Mouse (Mus musculus): ENCODE data around the gene Gdf11.
A peak's percentile ranks its signal among the peaks of the same experiment; 100 is the strongest.

Gene Gdf11

DNA sequence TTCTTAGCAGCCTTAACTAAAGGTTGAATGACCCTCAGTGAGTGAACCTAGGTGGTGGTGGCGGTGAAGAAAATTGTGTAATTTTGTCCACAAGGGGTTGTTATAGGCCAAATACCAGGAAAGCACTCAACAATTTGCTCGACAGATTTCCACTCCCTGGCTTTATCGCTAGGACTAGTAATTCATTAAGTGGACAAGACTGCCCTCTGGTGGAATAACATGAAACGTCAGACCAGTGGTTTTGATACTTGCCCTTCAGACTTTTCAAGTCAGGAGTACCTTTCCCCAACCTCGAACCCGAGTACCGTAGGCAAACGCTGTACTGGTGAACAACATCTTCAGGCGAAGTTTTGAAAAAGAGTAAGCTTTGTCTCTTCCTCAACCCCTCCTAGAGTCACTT lies 3.9 kb upstream of the Gdf11 start:
- DNase-seq (ENCODE audit: low spot score in 2 of 2) = peak; percentile 65 to 82

DNA sequence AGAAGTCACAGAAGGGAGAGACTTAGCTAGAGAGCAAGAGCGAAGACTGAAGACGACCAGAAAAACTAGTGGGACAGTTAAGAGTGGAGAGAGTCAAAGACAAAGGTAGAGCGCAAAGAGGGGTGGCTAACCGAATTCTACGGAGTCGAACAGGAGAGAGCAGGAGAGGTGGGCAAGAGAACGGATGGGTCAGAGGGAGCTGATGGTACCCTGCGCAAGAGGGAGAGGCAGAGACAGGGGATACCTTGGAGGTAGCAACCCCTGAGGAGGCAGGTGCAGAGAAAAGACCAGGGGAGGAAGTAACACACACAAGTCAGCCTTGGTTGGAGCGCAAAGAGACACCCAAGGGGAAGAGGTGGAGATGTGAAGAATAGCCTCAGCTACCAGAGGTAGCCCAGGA lies 728 bp upstream of the Gdf11 start:
- DNase-seq (ENCODE audit: low spot score in 2 of 2) = no peak

DNA sequence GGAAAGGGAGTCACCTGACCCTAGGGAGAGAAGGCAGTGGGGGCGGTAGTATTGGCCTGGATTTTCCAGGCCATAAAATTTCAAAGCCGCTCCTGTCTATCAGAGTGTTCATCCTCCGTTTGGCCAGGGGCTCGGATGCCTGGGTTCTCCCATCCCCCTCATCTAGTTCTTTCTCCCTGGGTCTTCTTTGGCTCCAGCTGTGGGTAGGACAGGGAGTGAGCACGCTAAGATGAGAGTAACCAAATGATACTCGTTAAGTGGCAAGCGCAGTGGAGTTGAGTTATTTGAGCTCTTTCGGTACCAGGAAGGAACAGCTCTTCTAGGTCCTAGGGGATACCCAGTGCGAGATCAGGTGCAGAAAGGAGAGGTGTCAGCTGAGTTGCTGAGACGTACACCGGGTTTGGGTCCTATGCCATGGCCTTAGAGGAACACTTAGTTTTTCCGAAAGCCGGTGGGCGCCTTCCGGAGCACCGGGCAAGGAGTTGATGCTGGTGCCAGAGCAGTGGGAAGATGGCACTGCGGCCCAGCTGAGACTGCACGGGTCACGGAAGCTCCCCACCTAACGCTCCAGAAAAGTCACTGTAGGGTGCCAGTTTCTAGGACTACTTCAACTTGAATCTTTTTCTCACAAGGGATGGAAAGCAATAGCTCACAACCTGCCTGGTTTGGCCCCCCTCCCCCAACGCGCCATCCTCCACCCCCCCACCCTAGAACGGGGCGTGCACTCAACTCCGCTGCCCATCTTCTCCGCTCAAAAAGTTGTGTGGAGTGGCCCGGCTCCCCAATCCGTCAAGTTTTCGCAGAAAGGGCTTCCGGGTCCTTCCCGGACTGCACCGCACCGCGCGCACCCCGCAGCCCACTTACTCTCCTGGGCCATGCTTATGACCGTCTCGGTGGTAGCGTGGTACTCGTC lies 879 bp downstream of the Gdf11 start:
- no peak for DNase-seq (ENCODE audit: low spot score in 2 of 2)

DNA sequence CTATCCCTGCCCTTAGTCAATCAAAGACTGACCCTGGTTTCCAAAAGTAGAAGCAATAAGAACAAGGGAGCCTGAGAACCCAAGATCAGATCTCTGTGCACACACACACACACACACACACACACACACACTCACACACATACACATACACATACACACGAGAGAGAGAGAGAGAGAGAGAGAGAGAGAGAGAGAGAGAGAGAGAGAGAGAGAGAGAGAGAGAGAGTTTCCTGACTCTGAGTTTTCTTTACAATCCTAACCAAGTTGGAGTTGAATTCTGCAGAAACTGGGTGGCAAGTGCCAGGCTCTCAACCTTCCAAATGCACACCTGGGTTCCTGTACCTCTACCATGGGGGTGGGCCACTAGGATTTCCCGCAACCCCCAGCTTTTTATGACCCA lies 1.7 kb downstream of the Gdf11 start:
- DNase-seq (ENCODE audit: low spot score in 2 of 2) = no peak

DNA sequence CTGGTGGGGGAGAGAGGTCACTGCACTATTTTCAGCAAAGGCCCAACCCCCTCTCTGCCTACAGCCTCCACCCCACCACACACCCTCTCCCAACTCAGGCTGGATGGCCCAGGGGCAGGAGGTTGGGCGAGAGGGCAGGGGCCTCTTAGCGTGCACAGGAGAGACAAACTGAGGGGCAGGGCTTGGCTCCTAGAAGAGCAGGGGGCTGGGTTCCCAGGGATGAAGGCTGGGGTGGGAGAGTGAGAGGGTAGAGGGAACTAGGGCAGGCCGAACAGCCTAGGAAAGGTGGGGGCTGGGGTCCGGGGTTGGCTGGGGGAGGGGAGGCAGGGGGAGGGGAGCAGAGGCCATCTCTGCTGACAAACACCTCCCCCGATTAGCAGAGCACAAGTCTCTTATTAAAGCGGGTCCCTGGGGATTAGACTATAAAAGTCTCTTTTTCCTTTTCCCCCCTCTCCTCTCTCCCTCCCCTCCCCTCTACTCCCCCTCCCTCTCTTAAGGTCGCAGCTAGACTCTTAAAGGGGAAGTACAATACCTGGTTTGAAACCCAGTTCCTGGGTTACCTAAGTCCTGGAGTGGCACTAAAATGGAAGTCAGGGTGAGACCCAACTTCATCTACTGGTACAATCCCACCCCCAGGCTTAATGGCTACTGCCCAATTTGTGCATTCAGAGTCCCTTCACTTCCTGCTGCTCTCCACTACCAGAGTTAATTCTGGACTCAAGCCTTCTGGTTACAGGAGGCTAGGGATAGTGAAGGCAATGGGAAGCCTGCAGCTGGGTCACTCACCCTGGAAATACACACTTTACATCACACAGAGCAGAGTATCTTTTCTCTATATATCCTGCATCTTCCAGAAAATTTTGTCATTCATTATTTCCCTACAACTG lies 2.3 kb downstream of the Gdf11 start:
- DNase-seq (ENCODE audit: low spot score in 2 of 2) = no peak

DNA sequence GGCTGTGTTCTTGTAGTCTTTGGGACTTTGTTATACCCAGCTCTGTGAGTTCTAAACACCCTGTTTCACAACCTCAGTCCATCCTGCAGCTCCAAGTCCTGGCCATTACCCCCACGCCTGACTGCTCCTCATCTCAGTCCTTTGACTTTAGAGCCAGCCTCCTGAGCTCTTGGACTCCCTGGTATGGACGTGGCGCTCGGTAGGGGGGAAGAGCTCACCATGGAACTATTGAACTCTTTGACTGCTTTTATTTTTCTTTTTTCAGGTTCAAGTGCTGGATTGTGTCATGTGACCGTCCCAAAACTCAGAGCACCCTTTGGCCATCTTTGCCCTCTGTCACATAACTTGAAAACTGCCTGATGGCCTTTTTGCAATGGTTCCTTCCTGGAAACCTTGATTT lies 9.5 kb downstream of the Gdf11 start:
- no peak for DNase-seq (ENCODE audit: low spot score in 2 of 2)

DNA sequence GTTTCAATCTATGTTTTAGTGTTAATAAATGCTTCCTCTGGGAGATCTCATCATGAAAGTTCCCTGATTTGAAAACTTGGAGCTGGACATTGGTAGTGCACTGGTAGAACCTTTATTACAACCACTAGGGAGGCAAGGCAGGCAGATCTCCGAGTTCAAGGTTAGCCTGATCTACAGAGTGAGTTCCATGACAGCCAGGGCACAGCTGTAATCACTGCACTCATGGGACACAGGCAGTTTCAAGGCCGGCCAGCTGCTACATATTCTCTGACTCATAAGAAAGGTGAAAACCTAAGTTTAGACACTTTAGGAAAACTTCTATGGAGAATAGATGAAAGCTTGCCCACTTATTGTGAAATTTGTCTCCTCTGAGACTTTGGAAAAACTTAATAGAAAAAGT lies 12.7 kb downstream of the Gdf11 start:
- DNase-seq (ENCODE audit: low spot score in 2 of 2) = no peak

DNA sequence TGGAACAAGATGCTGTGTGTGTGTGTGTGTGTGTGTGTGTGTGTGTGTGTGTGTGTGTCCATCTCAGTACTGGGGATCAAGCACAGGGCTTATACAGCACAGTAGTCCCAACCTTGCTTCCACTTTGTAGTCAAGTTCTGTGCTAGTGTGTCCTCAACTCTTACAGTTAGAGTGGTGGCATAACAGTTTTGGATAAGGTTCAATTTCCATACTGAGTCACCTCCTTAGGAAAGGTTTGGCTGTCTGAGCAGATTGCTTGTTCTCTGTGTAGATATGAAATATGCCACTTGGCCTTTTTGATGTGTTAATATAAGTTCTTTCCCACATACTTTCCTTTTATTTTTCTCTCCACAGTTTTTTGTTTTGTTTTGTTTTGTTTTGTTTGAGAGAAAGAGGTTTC lies 13.2 kb downstream of the Gdf11 start:
- DNase-seq (ENCODE audit: low spot score in 2 of 2) = no peak

DNA sequence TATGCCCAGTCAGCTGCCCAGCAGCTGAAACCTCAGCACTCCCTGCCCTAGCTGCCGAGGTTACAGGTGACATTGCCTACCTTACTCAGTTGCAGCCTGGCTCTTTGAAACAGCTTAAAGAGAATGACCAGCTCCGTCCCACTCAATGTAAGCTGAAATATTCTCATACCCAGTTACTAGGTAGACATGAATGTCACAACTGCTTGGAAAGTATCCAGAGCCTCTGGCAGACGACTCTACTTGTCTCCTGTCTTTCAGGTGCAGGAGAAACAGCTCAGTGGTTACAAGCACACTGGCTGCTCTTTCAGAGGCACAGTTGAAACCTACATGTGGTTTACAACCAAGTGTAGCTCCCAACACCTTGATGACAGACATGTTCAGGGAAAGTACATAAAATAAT lies 21.2 kb downstream of the Gdf11 start:
- no peak for DNase-seq (ENCODE audit: low spot score in 2 of 2)

DNA sequence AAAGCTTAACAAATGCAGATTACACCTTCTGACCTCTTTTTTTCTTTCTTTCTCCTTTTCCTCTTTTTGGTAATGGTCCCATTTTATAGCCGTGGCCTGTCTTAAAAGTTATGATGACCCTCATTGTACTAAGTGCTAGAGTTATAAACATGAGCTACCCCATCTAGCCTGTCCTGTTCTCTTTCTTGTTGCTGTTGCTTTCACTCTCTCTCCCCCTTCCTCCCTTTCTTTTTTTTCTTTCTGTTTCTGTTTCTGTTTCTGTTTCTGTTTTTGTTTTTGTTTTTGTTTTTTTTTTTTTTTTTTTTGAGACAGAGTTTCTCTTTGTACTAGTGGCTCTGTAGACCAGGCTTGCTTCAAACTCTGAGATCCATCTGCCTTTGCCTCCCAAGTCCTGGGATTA lies 25.0 kb downstream of the Gdf11 start:
- DNase-seq (ENCODE audit: low spot score in 2 of 2) = no peak

DNA sequence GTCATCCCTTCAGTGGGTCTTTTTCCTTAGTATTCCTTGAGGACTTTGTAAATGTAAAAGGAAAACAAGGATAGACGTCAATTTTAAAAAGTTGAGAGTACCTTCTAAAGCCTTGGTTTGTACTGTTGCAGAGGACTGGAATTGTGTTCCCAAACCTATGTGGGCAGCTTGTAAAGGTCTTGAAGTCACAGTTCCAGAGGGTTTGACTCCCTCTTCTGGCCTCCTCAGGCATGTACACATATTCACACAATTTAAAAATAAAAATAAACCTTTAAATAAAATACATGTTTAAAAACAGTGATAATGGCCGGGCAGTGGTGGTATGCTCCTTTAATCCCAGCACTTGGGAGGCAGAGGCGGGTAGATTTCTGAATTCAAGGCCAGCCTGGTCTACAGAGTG lies 25.5 kb downstream of the Gdf11 start:
- no peak for DNase-seq (ENCODE audit: low spot score in 2 of 2)

DNA sequence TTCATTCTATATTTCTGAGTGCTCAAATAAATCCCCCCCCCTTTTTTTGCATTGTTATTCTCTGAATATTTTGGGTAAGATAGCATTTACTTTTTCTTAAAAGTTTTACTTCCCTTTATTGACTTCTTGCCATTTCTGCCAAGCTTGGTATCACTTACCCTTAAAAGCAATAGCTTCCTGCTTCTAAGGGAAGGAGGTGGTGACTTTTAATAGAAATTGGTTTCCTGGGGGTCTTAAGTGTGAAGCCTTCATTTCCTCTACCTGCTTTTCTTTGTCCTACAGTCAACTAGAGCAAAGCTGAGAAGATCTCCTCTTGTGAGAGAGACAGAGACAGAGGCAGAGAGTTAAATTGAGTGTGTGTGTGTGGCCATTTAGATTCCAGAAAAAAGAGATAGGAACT lies 30.3 kb downstream of the Gdf11 start:
- DNase-seq (ENCODE audit: low spot score in 2 of 2) = no peak

DNA sequence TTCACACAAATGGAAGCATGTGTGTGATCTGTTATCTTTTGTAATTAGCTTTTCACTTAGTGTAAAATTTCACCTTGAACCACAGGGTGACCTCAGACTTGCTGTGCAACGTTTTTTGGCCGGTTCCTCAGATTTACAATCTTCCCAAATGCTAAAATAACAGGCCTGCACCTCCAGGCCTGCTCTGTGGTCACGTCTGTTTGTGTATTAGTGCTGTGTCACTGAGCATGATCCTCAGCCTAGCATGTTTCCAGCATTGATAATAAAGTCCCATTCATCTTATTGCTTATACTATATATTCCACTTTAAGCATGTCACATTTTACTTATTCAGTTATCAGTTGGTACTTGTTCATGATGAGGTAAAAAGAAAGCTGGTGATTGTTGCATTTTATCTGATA lies 41.2 kb downstream of the Gdf11 start:
- DNase-seq (ENCODE audit: low spot score in 2 of 2) = no peak

DNA sequence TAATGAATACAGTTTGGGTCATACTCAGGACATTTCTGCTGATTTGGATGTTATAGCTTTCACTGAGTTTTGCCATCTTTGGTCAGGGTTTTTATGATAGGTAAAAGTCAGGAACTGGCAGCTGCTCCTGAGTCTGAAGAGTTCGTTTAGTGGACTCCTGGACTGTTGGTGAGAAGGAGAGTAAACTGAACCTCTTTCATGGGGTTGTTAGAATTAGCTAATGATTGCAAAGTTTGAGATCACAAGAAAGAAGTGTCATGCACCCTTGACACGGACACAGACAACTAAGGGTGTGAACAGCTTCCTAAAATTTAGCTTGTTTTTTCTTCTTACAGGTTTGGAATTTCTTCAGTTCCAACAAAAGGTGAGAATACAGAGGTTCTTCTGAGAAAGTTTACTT lies 43.1 kb downstream of the Gdf11 start:
- no peak for DNase-seq (ENCODE audit: low spot score in 2 of 2)

DNA sequence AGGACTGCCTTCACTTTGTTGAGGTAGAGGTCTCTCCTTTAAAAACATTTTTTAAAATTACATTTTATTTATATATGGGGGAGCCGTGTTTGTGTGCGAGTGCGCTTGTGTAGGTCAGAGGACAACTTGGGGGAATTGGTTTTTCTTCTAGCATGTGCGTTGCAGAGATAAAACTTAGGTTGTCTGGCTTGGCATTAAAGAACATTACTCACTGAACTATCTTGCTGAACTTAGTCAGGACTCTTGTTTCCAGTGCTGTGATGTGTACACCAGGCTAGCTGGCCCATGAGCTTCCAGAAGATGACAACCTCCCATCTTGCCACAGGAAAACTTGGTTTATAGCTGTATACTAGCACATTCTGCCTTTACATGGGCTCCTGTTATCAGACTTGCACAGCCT lies 44.9 kb downstream of the Gdf11 start:
- DNase-seq (ENCODE audit: low spot score in 2 of 2) = no peak

DNA sequence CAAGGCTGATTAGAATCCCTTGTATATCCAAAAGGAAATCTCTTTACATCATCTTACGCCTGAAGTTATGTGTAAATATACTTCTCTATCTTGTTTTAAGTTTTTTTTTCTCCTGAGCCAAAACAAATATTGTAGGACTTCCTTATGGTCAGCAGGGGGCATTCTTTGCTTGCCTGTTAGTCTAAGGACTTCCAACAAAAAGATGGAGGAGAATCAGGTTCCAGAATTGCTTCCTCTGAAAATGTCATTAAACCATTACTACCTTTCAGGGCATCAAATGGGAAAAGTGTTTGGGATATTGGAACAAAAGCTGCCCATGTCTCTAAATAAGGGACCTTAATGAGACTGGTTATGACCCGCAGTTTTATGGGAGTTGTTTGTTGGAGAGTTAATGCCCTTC lies 46.0 kb downstream of the Gdf11 start:
- no peak for DNase-seq (ENCODE audit: low spot score in 2 of 2)

DNA sequence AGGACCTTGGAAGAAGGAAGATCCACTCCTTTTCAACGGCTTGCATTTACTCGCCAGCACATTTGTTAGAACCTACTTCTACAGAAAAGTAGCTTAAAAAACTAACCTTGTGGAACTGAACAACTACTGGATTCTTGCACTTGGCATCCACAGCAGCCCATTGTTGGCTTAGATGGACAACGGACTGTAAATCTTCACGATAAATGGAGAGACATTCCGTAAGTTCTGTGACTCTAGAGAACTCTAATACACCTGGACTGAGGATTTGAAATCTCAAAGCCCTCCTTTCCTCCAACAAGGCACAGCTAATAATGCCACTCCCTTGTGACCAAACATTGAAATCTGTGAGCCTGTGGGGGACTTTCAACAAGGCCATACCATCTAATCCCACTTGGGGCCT lies 48.3 kb downstream of the Gdf11 start:
- no peak for DNase-seq (ENCODE audit: low spot score in 2 of 2)

DNA sequence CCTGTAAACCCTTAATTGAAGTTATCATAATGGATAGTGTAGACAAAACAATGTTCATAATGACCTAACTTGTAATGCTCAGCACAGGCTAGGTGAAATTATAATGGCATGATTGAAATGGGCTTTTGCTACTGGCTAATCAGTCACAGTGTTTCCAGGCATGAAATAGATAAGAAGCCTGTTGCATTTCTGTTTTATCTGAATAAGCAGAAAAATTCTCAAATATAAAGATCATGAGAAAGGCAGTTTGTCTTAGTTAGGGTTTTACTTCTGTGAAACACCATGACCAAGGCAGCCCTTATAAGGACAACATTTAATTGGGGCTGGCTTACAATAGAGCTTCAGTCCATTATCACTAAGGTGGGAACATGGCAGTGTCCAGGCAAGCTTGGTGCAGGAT lies 50.9 kb downstream of the Gdf11 start:
- no peak for DNase-seq (ENCODE audit: low spot score in 2 of 2)

DNA sequence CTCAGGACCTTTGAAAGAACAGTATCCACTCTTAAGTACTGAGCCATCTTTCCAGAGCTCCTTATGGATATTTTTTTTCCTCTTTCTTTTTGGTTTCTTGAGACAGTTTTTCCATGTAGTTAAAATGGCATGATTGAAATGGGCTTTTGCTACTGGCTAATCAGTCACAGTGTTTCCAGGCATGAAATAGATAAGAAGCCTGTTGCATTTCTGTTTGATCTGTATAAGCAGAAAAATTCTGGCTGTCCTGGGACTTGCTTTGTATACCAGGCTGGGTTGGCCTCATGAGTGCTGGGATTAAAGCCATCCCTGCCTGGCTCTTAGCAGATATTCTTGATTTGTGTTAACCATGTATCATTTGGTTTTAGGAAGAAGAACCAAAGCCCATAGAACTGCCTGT lies 52.1 kb downstream of the Gdf11 start:
- no peak for DNase-seq (ENCODE audit: low spot score in 2 of 2)

DNA sequence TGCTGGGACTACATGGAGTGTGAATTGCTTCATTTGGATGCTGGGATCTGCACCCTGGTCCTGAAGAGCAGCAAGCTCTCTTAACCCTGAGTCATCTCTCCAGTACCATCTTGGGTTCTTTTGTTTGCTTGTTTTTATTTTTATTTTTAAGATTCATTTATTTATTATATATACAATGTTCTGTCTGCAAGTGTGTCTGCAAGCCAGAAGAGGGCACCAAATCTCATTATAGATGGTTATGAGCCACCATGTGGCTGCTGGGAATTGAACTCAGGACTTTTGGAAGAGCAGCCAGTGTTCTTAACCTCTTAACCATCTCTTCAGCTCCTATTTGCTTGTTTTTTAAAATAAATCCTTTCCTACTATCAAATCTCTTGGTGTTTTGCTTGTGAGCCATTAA lies 54.1 kb downstream of the Gdf11 start:
- DNase-seq (ENCODE audit: low spot score in 2 of 2) = no peak

All from spleen, postnatal 4 days (tissue).